Mouse (Mus musculus) ovary, postnatal 36 days (tissue): ENCODE measurements around the gene Fam107b.

Experiments
- DNase-seq: peaks from one replicate; pipeline ENCODE4 v3.0.0; 2022; ENCODE audit warnings: low spot score, mixed read lengths

Gene Fam107b

GRCm38 (mm10) chr2:3608868-3609854 lies 38.9 kb downstream of the Fam107b start:
- no peak for DNase-seq

GRCm38 (mm10) chr2:3618446-3618845 lies 48.2 kb downstream of the Fam107b start:
- DNase-seq, result no peak

GRCm38 (mm10) chr2:3621568-3621967 lies 51.3 kb downstream of the Fam107b start:
- no peak for DNase-seq

GRCm38 (mm10) chr2:3622158-3622557 lies 51.9 kb downstream of the Fam107b start:
- no peak for DNase-seq

- DNase-seq, result no peak
These were observed 53.1 kb downstream of the Fam107b start for GRCm38 (mm10) chr2:3623207-3623980.

- DNase-seq, result no peak
These were observed 53.8 kb downstream of the Fam107b start for GRCm38 (mm10) chr2:3623981-3624584.

- DNase-seq, result no peak
These were observed 58.8 kb downstream of the Fam107b start for GRCm38 (mm10) chr2:3629096-3629495.

GRCm38 (mm10) chr2:3629741-3630140 lies 59.5 kb downstream of the Fam107b start:
- no peak for DNase-seq

GRCm38 (mm10) chr2:3630769-3631477 lies 60.6 kb downstream of the Fam107b start:
- DNase-seq, result no peak

- DNase-seq, result peak; percentile 5
These were observed 62.8 kb downstream of the Fam107b start for GRCm38 (mm10) chr2:3633137-3633536.

- DNase-seq, result no peak
These were observed 66.5 kb downstream of the Fam107b start for GRCm38 (mm10) chr2:3636771-3637170.

- DNase-seq, result no peak
These were observed 70.9 kb downstream of the Fam107b start for GRCm38 (mm10) chr2:3641001-3641770.

GRCm38 (mm10) chr2:3642949-3643348 lies 72.7 kb downstream of the Fam107b start:
- no peak for DNase-seq

- no peak for DNase-seq
These were observed 75.5 kb downstream of the Fam107b start for GRCm38 (mm10) chr2:3645741-3646140.

- no peak for DNase-seq
These were observed 78.9 kb downstream of the Fam107b start for GRCm38 (mm10) chr2:3649171-3649570.

GRCm38 (mm10) chr2:3654606-3655005 lies 84.3 kb downstream of the Fam107b start:
- DNase-seq, result no peak

GRCm38 (mm10) chr2:3656091-3656490 lies 85.8 kb downstream of the Fam107b start:
- DNase-seq, result no peak

- no peak for DNase-seq
These were observed 86.5 kb downstream of the Fam107b start for GRCm38 (mm10) chr2:3656834-3657233.

GRCm38 (mm10) chr2:3657376-3657775 lies 87.1 kb downstream of the Fam107b start:
- no peak for DNase-seq

GRCm38 (mm10) chr2:3657811-3658730 lies 87.8 kb downstream of the Fam107b start:
- DNase-seq, result peak; percentile 5
